Mouse (Mus musculus) forebrain, embryonic 16.5 days (tissue): ENCODE data around the gene Slc25a53. TPM values are rescaled to one million over a fixed set of nuclear protein-coding genes. Genes with fewer than 3 reads are reported as not detected.
A peak's percentile ranks its signal among the peaks of the same experiment; 100 is the strongest.
"Not testable (repeated sequence)": the region's sequence is repeated elsewhere in the genome, so short reads cannot be mapped to it uniquely, and the experiment has no call there.

Experiments
- ATAC-seq: fragments of 200-750 bp; cut with Nextera tagmentation; 2 replicates; pipeline ENCODE4 v1.8.0; 2017; ENCODE audit warnings: mild to moderate bottlenecking, moderate library complexity
- H3K27ac ChIP-seq: fragments of 300-500 bp; sonication (generic); 2 replicates; pipeline ENCODE4 v1.5.1; 2014; ENCODE audit warnings: low read length, control low read depth
- H3K27me3 ChIP-seq: fragments of 300-500 bp; sonication (generic); replicated peaks from 2 replicates; pipeline ENCODE4 v1.6.1; 2014; ENCODE audit warnings: low read length; ENCODE audit not compliant: control insufficient read depth, insufficient read depth
- H3K36me3 ChIP-seq: fragments of 300-500 bp; sonication (generic); 2 replicates; pipeline ENCODE4 v1.6.1; 2014; ENCODE audit not compliant: control insufficient read depth, insufficient read depth
- H3K4me1 ChIP-seq: fragments of 300-500 bp; sonication (generic); replicated peaks from 2 replicates; pipeline ENCODE4 v1.6.1; 2014; ENCODE audit warnings: low read length; ENCODE audit not compliant: control insufficient read depth, insufficient read depth
- H3K4me2 ChIP-seq: fragments of 300-500 bp; sonication (generic); 2 replicates; pipeline ENCODE4 v1.6.1; 2014; ENCODE audit warnings: mild to moderate bottlenecking, low read length, control low read depth
- H3K4me3 ChIP-seq: fragments of 300-500 bp; sonication (generic); replicated peaks from 2 replicates; pipeline ENCODE4 v1.5.1; 2014; ENCODE audit warnings: mild to moderate bottlenecking, low read length, control low read depth
- H3K9ac ChIP-seq: fragments of 300-500 bp; sonication (generic); replicated peaks from 2 replicates; pipeline ENCODE4 v1.6.1; 2014; ENCODE audit warnings: low read depth, low read length, control low read depth
- H3K9me3 ChIP-seq: fragments of 300-500 bp; sonication (generic); 2 replicates; pipeline ENCODE4 v1.6.1; 2016; ENCODE audit warnings: low read length; ENCODE audit not compliant: control insufficient read depth
- WGBS: fragments of 180-500 bp; shearing (Covaris S2); extraction: QIAGEN DNeasy Blood & Tissue Kit; methylation state at CpG from one replicate; pipeline ENCODE4 v1.1.7; 2014; 5-methylcytosine and 5-hydroxymethylcytosine counted together
- polyA plus RNA-seq: library from polyadenylated mRNA; unstranded; fragments of >200 nt; fragmentation: Nextera tagmentation; extraction: Ambion mirVana; gene quantifications from 2 replicates; pipeline ENCODE4 v1.2.1, GENCODE M21; 2015

Slc25a53 gene
- polyA plus RNA-seq, 1 experiment from 2014 or later, result 16.2 TPM

DNA sequence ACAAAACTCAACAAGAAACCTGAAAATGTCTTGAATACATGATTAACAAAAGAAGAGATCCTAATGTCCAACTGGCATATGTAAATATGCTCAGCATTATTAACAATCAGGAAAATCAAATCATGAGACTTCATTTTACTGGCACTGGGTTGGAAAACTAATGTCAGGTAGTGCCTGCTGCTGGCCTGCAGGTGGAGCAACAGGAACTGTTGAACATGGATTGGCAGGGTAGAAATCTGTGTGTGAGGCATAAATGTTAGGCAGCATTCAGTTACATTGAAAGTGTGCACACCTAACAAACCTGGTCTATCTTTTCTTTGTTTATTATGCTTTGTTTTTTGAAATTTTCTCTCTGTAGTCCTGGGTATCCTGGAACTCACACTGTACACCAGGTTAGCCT is 59.5 kb downstream of the Slc25a53 start:
- no peak overlapping the region for H3K27ac ChIP-seq
- no peaks in the 10 kb centered on the region for H3K4me1 ChIP-seq
- ATAC-seq, result no peak
- no peak overlapping the region for H3K9ac ChIP-seq
- no peaks in the 10 kb centered on the region for H3K27me3 ChIP-seq
- H3K9me3 ChIP-seq, result no peaks in the 10 kb centered on the region
- H3K4me2 ChIP-seq, result no peak overlapping the region
- H3K36me3 ChIP-seq, result no peaks in the 10 kb centered on the region
- H3K4me3 ChIP-seq, result no peak overlapping the region

GRCm38 (mm10) chrX:136976424-136977084 is 61.5 kb downstream of the Slc25a53 start, which contains the start of the genes Tmsb15l and Tmsb15b1:
Gene Tmsb15l, minus strand, starts transcription at chrX:136976869.
Gene Tmsb15b1, minus strand, starts transcription at chrX:136976874.
- Histone ChIP-seq H3K4me2 (peak within 1 kb of the TSS; percentile 60), H3K36me3 (no peaks in the 10 kb centered on the region), H3K27ac (no peak within 1 kb of the TSS), H3K27me3 (no peaks in the 10 kb centered on the region), H3K4me3 (peak within 1 kb of the TSS; percentile 52), H3K4me1 (no peaks in the 10 kb centered on the region), H3K9me3 (no peaks in the 10 kb centered on the region), H3K9ac (peak within 1 kb of the TSS; percentile 61)
- WGBS, result 26% methylated on average over 15 of the region's 15 CpGs
- ATAC-seq, result peak; percentile 100

DNA sequence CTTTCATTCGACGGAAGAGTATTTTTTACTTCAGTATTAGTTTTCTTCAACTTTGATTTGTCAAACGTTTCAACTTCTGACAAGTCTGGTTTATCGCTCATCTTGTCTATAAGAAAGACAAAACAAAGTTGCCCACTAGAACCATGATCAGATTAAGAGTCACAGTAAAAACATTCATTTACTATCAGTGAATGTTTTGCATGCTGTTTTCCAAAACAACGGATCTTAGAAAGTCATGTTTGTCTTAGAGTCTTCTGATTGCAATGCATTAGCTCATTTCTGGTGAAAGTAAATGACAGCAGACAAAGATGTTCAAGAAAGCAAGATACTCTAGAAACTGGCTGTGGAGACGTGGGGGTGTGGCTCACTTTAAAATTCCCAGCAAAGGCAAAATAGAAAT is 62.7 kb downstream of the Slc25a53 start, which contains the start of gene Tmsb15b2:
Tmsb15b2 (minus strand) TSS at position 101 of the 400 bp plus-strand sequence.
- 88% methylated on average over 6 of the region's 6 CpGs for WGBS
- not testable (repeated sequence) for H3K36me3 ChIP-seq, ATAC-seq

GRCm38 (mm10) chrX:136959688-136960087 is 78.4 kb downstream of the Slc25a53 start:
- no peaks in the 10 kb centered on the region for H3K36me3 ChIP-seq
- ATAC-seq, result no peak
- no peak overlapping the region for H3K4me2 ChIP-seq
- H3K9ac ChIP-seq, result no peak overlapping the region
- WGBS, result 17% methylated on average over 2 of the region's 2 CpGs
- H3K27ac ChIP-seq, result no peak overlapping the region
- no peaks in the 10 kb centered on the region for H3K4me1 ChIP-seq
- H3K4me3 ChIP-seq, result no peak overlapping the region
- no peaks in the 10 kb centered on the region for H3K27me3 ChIP-seq
- no peaks in the 10 kb centered on the region for H3K9me3 ChIP-seq

More for the DNA sequence above, 62.7 kb downstream of the Slc25a53 start, which contains the start of gene Tmsb15b2:
- not testable (repeated sequence) for H3K9me3 ChIP-seq, H3K4me1 ChIP-seq, H3K27me3 ChIP-seq, H3K27ac ChIP-seq
- Histone ChIP-seq H3K9ac (peak within 1 kb of the TSS; percentile 61), H3K4me3 (peak within 1 kb of the TSS; percentile 52), H3K4me2 (peak within 1 kb of the TSS; percentile 60)

DNA sequence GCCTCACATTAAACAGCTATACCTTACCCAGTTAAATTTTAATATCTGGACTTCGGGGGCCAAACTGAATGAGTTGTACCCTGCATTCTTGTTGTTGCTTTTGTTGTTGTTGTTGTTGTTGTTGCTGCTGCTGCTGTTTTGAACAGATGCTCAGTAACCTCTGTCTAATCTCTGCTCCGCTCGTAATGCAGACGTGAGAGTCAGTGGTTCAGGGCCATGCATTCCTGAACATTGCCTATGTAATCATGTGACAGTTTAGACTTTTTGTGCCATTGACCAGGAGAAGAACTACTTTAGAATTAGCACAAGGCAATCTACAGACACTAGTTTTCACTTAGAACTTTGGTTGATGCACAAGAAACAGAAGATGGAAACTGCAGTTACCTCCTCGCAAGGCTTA is 79.8 kb downstream of the Slc25a53 start:
- H3K9me3 ChIP-seq, H3K27me3 ChIP-seq, H3K9ac ChIP-seq, H3K27ac ChIP-seq, H3K36me3 ChIP-seq, H3K4me1 ChIP-seq: not testable (repeated sequence)
- peak overlapping the region; percentile 44 for H3K4me2 ChIP-seq
- WGBS, result 55% methylated on average over 5 of the region's 5 CpGs
- peak overlapping the region; percentile 49 for H3K4me3 ChIP-seq
- peak; percentile 18; the same call in 1 of the 2 replicates for ATAC-seq

DNA sequence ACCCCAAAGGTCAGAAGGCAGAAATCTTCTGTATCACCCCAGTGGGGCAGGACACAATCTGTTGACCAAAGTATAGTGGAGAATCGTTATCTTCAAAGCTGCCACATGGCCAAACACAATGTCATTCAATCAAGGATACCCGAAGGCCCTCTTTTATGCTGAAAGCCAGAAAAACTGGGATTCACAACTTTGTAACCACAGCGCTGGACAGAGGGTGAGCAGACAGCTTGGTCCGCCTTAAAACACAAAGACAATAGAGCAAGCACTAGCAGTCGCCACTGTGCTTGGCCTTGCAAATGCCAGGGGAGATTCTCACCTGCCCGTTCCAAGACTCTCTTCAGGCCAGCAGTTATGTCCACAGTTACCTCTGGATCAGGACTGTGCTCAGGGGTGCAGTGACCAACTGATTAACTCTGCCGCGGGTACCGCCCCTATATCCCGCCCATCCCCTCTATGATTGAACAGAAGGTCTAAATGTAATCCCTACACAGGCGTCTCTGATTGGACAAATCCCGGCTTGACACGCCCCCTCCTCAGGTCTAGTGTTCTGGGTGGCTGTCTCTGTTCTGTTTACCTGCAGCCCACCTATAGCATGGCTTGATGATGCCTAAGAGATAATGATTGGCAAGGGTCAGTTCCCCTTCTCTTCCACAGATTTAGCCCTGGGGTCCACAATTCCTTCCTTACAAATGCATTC is 80.4 kb downstream of the Slc25a53 start:
- not testable (repeated sequence) for H3K36me3 ChIP-seq, H3K27ac ChIP-seq, H3K9me3 ChIP-seq, H3K4me1 ChIP-seq, H3K27me3 ChIP-seq
- WGBS, result 26% methylated on average over 13 of the region's 13 CpGs
- peak; percentile 100 for ATAC-seq
- Histone ChIP-seq H3K4me3 (peak overlapping the region; percentile 49), H3K4me2 (peak overlapping the region; percentile 46), H3K9ac (peak overlapping the region; percentile 45; the same call in 1 of the 2 replicates)

GRCm38 (mm10) chrX:136937985-136938384 is 100.1 kb downstream of the Slc25a53 start:
- 54% methylated on average over 3 of the region's 3 CpGs for WGBS
- ATAC-seq, result no peak
- H3K9ac ChIP-seq, result no peak overlapping the region
- H3K27me3 ChIP-seq, result no peaks in the 10 kb centered on the region
- H3K9me3 ChIP-seq, result no peaks in the 10 kb centered on the region
- no peaks in the 10 kb centered on the region for H3K36me3 ChIP-seq
- H3K27ac ChIP-seq, result no peak overlapping the region
- H3K4me1 ChIP-seq, result no peaks in the 10 kb centered on the region
- H3K4me2 ChIP-seq, result no peak overlapping the region
- H3K4me3 ChIP-seq, result no peak overlapping the region

Other genes starting within 250 kb of the Slc25a53 start
- 11.6 and 15.9 TPM in 2 replicates for gene Plp1, start 215.6 kb downstream of the Slc25a53 start, polyA plus RNA-seq
- gene Rab9b, start 169.5 kb downstream of the Slc25a53 start, polyA plus RNA-seq, result 12.1 and 16.0 TPM in 2 replicates
- gene H2bfm, start 111.0 kb downstream of the Slc25a53 start, polyA plus RNA-seq, result not detected in 2 replicates
- gene Tmsb15b2, start 62.8 kb downstream of the Slc25a53 start, polyA plus RNA-seq, result 119 and 142 TPM in 2 replicates
- gene Tmsb15l, start 61.4 kb downstream of the Slc25a53 start, polyA plus RNA-seq, result 7.6 and 11.0 TPM in 2 replicates
- gene Tmsb15b1, start 61.4 kb downstream of the Slc25a53 start, polyA plus RNA-seq, result 55.3 and 64.4 TPM in 2 replicates
- gene Zcchc18, start 45.1 kb downstream of the Slc25a53 start, polyA plus RNA-seq, result 315 and 386 TPM in 2 replicates
- gene Fam199x, start 11.3 kb upstream of the Slc25a53 start, polyA plus RNA-seq, result 7.1 and 7.3 TPM in 2 replicates
- not detected in 2 replicates for gene Esx1, start 83.8 kb upstream of the Slc25a53 start, polyA plus RNA-seq